Mouse (Mus musculus) bone marrow macrophage, adult 2 months (primary cell): ENCODE results near the gene Fam186a.

ENCODE experiments used
- CTCF ChIP-seq: IDR thresholded peaks from 2 replicates; pipeline ENCODE4 v1.5.1; 2012; ENCODE audit warnings: low read depth, mild to moderate bottlenecking, low read length, moderate library complexity
- POLR2A ChIP-seq: IDR thresholded peaks from 2 replicates; pipeline ENCODE4 v1.6.1; 2012; ENCODE audit warnings: mild to moderate bottlenecking, low read depth, low read length, borderline replicate concordance

- TF ChIP-seq CTCF (no peak), POLR2A (no peak)
These were observed at the start of gene Fam186a for GRCm38 (mm10) chr15:99966961-99967360.
